Mouse (Mus musculus) T-helper 1 cell (primary cell): Measurements from ENCODE around the gene Rec114.

Experiments used
- in situ Hi-C: fragments of 300-600 bp; cut with MboI, MseI; formaldehyde crosslinking; loops from one replicate; pipeline ENCODE4 v1.15.1; 2025; ENCODE audit warnings: high pct_unique_total_duplicates

Gene Rec114

GRCm38 (mm10) chr9:58665492-58665891 is 78.3 kb downstream of the Rec114 start:
- in situ Hi-C loops: loop anchor here (10.0 kb wide), 1 partner anchor 111 kb away; the partner anchor contains the start of gene Cd276

- in situ Hi-C loops: loop anchor here (10.0 kb wide), 1 partner anchor 108 kb away; the partner anchor contains the start of gene Cd276
These were observed 81.0 kb downstream of the Rec114 start for GRCm38 (mm10) chr9:58662791-58663190.

DNA sequence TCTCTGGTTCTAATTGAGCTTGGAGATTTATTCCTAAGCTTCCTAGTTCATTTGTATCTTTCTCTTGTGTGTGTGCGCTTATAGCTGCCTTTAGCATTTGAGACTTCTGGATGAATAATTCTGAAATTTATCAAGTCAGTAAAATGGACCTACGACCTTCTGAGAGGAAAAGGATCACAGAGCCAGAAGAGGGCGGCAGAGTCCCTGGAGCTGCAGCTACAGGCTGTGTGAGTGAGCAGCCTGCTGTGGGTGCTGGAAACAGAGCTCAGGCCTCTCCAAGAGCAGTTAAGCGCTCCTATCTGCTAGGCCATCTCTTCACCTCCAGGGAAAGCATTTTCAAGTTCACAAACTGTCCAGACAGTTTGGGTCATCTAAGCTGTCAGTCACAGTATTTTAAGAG is 81.8 kb downstream of the Rec114 start:
- in situ Hi-C loops: loop anchor here (10.0 kb wide), 1 partner anchor 107 kb away; the partner anchor contains the start of gene Cd276

DNA sequence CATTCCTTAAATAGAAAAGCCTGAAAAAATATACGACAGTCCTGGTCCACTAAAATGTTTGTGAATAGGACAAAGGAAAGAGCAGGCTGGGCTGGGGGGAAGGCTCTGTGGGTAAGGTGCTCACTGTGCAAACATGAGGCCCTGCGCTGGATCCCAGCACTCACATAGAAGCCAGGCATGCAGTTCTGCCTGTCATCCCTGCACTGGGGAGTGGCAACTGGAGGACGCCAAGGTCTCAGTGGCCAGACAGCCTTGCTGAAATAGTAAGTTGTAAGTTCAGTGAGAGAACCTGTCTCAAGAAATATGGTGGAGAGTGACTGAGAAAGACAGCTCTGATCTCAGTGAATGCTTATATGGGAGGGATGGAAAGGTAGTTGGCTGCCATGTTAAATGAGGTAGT is 83.1 kb downstream of the Rec114 start:
- in situ Hi-C loops: loop anchor here (10.0 kb wide), 1 partner anchor 106 kb away; the partner anchor contains the start of gene Cd276

- in situ Hi-C loops: loop anchor here (10.0 kb wide), 1 partner anchor 105 kb away; the partner anchor contains the start of gene Cd276
These were observed 83.8 kb downstream of the Rec114 start for GRCm38 (mm10) chr9:58659989-58660388.

- in situ Hi-C loops: no loop called here
These were observed 84.4 kb downstream of the Rec114 start for GRCm38 (mm10) chr9:58659331-58659730.

DNA sequence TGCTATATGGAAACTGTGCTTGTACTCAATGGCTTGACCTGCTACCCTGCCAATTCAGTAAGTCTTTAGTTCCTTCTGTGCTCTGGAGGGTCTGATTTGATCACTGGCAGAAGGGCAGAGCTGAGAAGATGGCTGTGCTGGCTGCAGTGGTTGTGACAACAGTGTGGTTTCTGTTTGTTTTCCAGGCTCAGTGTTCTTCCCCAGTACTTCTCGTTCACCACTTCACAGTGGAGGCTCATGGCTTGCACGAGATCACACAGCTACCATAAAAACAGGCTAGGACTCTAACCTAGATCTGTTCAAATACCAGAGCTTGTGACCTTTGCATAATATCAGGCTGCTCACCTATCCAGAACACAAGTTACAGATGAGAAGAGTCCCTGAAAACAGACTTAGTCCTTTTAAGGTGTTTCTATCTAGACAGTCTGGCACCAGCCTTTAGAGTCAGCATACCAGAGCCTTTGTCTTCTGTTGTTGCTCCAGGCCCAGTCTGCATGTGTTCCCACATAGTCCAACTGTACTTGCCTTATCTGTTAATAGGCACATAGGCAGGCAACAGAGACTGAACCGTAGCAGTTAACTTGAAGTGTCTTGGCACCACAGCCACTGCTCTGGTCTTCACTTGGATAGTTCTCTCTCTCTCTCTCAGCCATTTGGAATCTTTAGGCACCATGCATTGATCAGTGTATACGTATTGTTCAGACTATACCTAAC is 85.0 kb downstream of the Rec114 start:
- in situ Hi-C loops: no loop called here

GRCm38 (mm10) chr9:58657735-58658512 is 85.8 kb downstream of the Rec114 start:
- in situ Hi-C loops: no loop called here

DNA sequence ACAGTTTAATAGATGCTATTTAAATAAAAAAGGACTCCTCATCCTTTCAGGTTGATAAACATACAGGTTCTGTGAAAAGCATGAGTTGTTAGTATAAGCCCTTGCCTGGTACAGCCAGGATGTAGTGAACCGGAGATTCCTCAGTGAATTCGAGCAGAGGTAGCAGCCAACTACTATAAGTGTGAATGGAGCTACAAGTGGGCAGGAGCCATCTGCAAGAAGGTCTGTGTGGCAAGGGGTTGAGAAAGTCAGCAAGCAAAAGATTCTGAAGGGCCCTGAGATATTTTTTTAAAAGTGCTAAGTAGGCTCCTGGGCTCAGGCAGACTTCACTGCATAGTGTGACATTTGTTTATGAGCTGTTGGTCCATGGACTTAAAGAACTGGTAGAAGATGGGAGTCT is 86.9 kb downstream of the Rec114 start:
- in situ Hi-C loops: no loop called here

- in situ Hi-C loops: no loop called here
These were observed 87.4 kb downstream of the Rec114 start for GRCm38 (mm10) chr9:58656396-58656795.

DNA sequence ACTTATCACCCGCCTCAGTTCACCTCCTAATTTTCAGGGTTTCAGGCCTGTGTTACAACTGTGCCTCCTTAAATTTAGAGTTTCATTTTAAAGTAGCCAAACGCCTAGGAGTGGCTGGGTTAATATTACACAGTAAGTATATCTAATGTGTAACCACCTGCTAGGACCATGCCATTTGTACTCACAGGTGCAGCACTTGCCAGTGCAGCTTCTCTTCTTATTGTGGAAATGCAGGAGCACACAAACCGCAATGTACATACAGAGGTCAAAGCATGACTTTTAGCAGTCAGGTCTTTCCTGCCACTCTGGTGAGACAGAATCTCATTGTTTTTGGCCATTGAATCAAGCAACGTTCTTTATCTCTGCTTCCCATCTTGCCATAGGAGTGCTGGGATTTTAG is 89.3 kb downstream of the Rec114 start:
- in situ Hi-C loops: no loop called here

- in situ Hi-C loops: no loop called here
These were observed 91.8 kb downstream of the Rec114 start for GRCm38 (mm10) chr9:58651993-58652392.

DNA sequence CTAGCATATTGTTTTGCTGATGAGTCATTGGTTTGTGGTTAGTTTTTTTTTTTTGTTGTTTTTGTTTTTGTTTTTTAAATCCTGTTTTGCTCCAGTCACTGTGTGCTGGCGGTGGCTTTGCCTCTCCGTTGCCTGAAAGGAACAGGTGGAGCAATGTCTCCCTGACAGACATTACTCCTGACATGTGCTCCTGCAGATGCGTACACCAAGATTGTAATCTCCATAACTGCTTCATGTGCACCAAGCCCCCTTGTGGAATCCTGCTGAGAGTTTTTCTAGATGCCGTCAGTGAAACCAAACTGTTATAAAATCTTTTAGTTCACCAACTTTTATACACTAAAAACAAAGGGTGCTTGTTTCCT is 94.5 kb downstream of the Rec114 start:
- in situ Hi-C loops: no loop called here

DNA sequence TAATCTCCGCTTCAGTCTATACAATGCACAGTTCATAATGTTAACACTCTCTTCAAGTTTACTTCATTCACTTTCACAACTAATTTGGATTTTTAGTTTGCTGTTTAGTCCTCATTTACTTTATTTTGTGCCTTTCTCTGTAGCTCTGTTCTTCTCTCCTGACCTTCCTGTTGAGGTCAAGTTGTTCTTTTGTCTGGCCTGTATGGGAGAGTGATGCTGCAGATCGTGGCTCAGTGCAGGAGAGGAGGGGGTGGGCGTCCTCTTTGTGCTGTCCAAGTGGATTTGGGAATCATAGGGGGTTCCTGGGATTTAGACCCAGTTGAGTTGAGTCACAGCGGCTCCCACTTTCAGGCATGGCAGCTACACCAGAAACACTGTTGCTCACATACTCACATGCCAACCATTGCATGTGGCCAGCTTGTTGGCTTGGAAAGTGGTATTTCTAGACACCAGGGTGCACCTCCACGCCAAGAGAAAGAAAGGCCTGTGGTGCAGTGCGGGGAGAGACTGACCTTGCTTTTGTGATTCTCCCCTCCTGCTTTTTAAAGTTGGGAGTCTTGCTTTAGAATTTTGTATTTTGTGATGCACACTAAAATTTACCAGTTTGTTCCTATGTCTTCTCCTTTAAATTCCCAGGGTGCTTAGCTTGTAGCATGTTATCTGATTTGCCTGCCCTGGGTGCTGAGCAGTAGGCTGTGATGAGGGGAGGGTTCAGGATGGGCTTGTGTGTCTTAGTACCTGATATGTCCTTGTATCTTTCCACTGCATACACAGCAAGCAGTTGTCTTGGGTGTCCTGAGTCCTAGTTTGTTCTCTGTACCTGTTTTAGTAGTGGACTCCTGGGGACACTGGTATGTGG is 95.1 kb downstream of the Rec114 start:
- in situ Hi-C loops: no loop called here

DNA sequence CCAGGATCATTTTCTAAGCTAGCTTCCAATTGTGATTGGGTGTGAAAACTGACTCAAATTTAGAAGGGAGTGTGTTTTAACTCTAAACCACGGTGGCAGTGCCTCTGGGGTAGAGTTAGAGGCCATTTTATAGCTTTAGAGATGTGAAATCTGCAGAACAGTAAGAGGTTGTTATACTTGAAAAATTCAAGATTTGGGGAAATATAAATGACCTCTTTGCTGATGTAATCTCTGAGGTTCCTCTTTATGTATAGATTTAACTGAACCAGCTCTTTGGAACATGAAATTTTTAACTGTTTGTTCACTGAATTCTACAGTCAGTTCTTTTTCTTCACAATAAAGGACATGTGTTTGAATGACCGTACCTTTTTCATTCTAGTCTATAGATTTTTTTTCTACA is 113.3 kb downstream of the Rec114 start:
- in situ Hi-C loops: no loop called here

DNA sequence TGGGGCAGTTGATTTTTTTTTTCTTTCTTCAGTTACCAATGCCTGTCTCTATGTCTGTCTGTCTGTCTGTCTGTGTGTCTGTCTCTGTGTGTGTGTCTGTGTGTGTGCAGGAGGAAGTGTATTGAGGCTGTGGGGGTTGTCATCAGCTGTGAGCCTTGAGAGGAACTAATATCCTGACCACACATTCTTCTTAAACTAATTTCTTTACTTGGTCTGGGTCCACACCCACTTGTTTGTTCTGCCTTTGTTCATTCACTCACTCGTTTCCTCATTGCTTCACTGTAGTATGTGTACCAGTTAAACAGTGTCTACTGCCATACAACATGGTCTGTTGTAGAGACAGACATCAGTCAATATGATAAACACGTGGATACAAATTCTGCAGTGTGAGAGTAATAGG is 116.6 kb downstream of the Rec114 start:
- in situ Hi-C loops: loop anchor here (5.0 kb wide), 1 partner anchor 85 kb away; no protein-coding TSS in a partner anchor

- in situ Hi-C loops: no loop called here
These were observed 120.8 kb downstream of the Rec114 start for GRCm38 (mm10) chr9:58623009-58623408.

- in situ Hi-C loops: loop anchor here (5.0 kb wide), 1 partner anchor 38 kb away; no protein-coding TSS in a partner anchor
These were observed 128.5 kb downstream of the Rec114 start for GRCm38 (mm10) chr9:58615064-58615938.

GRCm38 (mm10) chr9:58613790-58614189 is 130.0 kb downstream of the Rec114 start:
- in situ Hi-C loops: no loop called here
